Mouse (Mus musculus) cerebellum, adult 2 months (tissue): ENCODE measurements around the gene Ak7.

Experiments used
- CTCF ChIP-seq: fragments of 200-500 bp; IDR thresholded peaks from 2 replicates; pipeline ENCODE4 v1.5.1; 2011; ENCODE audit warnings: low read depth, mild to moderate bottlenecking, control low read depth, low read length, moderate library complexity, borderline replicate concordance; ENCODE audit not compliant: insufficient read depth
- POLR2A ChIP-seq: fragments of 200-500 bp; IDR thresholded peaks from 2 replicates; pipeline ENCODE4 v1.6.1; 2011; ENCODE audit warnings: low read length, control low read depth, borderline replicate concordance; ENCODE audit not compliant: insufficient read depth

GRCm38 (mm10) chr12:105808945-105809344 is 103.2 kb downstream of the Ak7 start:
- TF ChIP-seq POLR2A (no peak), CTCF (no peak)
